Mouse (Mus musculus): ENCODE measurements around the gene Hace1. TPM values are rescaled to one million over a fixed set of nuclear protein-coding genes. Genes with fewer than 3 reads are reported as not detected.

Gene Hace1
- polyA plus RNA-seq, 1 experiment, result 11.2 TPM

GRCm38 (mm10) chr10:45694931-45695330, 117.3 kb downstream of the Hace1 start:
- no peak for DNase-seq
- Histone ChIP-seq H3K4me1 (ENCODE audit: control insufficient read depth, insufficient read depth, low read length) (no peaks in the 10 kb centered on the region), H3K4me3 (replicated peaks; ENCODE audit: extremely low read depth, low read depth, low read length) (no peak overlapping the region)
- no peak for TF ChIP-seq CTCF (IDR thresholded peaks at IDR 0.05; ENCODE audit: insufficient read depth, low read length)
- no peak for TF ChIP-seq POLR2A (IDR thresholded peaks at IDR 0.05; ENCODE audit: borderline replicate concordance, extremely low read depth, low read depth, low read length)

GRCm38 (mm10) chr10:45695522-45695921, 117.9 kb downstream of the Hace1 start:
- no peak overlapping the region for H3K4me3 ChIP-seq (replicated peaks; ENCODE audit: extremely low read depth, low read depth, low read length)
- DNase-seq, result no peak
- TF ChIP-seq CTCF (IDR thresholded peaks at IDR 0.05; ENCODE audit: insufficient read depth, low read length), result no peak
- TF ChIP-seq POLR2A (IDR thresholded peaks at IDR 0.05; ENCODE audit: borderline replicate concordance, extremely low read depth, low read depth, low read length), result no peak
- no peaks in the 10 kb centered on the region for H3K4me1 ChIP-seq (ENCODE audit: control insufficient read depth, insufficient read depth, low read length)
- WGBS, result 95% methylated on average over 1 of the region's 1 CpGs

- 81% methylated on average over 3 of the region's 3 CpGs for WGBS
- TF ChIP-seq CTCF (IDR thresholded peaks at IDR 0.05; ENCODE audit: insufficient read depth, low read length), result no peak
- no peak for TF ChIP-seq POLR2A (IDR thresholded peaks at IDR 0.05; ENCODE audit: borderline replicate concordance, extremely low read depth, low read depth, low read length)
- DNase-seq, result no peak
- no peaks in the 10 kb centered on the region for H3K4me1 ChIP-seq (ENCODE audit: control insufficient read depth, insufficient read depth, low read length)
- no peak overlapping the region for H3K4me3 ChIP-seq (replicated peaks; ENCODE audit: extremely low read depth, low read depth, low read length)
Observed at GRCm38 (mm10) chr10:45698930-45699329, 121.3 kb downstream of the Hace1 start.

- TF ChIP-seq CTCF (IDR thresholded peaks at IDR 0.05; ENCODE audit: insufficient read depth, low read length), result no peak
- TF ChIP-seq POLR2A (IDR thresholded peaks at IDR 0.05; ENCODE audit: borderline replicate concordance, extremely low read depth, low read depth, low read length), result no peak
- no peak for DNase-seq
- WGBS, result 53% methylated on average over 2 of the region's 2 CpGs
Observed at GRCm38 (mm10) chr10:45706849-45707248, 129.2 kb downstream of the Hace1 start.

GRCm38 (mm10) chr10:45710848-45711247, 133.2 kb downstream of the Hace1 start:
- TF ChIP-seq CTCF (IDR thresholded peaks at IDR 0.05; ENCODE audit: insufficient read depth, low read length) (no peak), POLR2A (IDR thresholded peaks at IDR 0.05; ENCODE audit: borderline replicate concordance, extremely low read depth, low read depth, low read length) (no peak)
- Histone ChIP-seq H3K4me3 (replicated peaks; ENCODE audit: extremely low read depth, low read depth, low read length) (no peak overlapping the region), H3K4me1 (ENCODE audit: control insufficient read depth, insufficient read depth, low read length) (no peaks in the 10 kb centered on the region)
- DNase-seq, result no peak
- 89% methylated on average over 3 of the region's 3 CpGs for WGBS

More at GRCm38 (mm10) chr10:45706849-45707248, 129.2 kb downstream of the Hace1 start:
- Histone ChIP-seq H3K4me3 (replicated peaks; ENCODE audit: extremely low read depth, low read depth, low read length) (no peak overlapping the region), H3K4me1 (ENCODE audit: control insufficient read depth, insufficient read depth, low read length) (no peaks in the 10 kb centered on the region)

GRCm38 (mm10) chr10:45711348-45711747, 133.7 kb downstream of the Hace1 start:
- Histone ChIP-seq H3K4me1 (ENCODE audit: control insufficient read depth, insufficient read depth, low read length) (no peaks in the 10 kb centered on the region), H3K4me3 (replicated peaks; ENCODE audit: extremely low read depth, low read depth, low read length) (no peak overlapping the region)
- 75% methylated on average over 4 of the region's 4 CpGs for WGBS
- DNase-seq, result no peak
- TF ChIP-seq CTCF (IDR thresholded peaks at IDR 0.05; ENCODE audit: insufficient read depth, low read length) (no peak), POLR2A (IDR thresholded peaks at IDR 0.05; ENCODE audit: borderline replicate concordance, extremely low read depth, low read depth, low read length) (no peak)

Other genes starting within 250 kb of the Hace1 start
- gene Bves, start 242.1 kb upstream of the Hace1 start, polyA plus RNA-seq (2012; rRNA removed), result 1.1 and 2.0 TPM in 2 replicates
- gene Lin28b, start 91.4 kb upstream of the Hace1 start, polyA plus RNA-seq (2012; rRNA removed), result not detected in 2 replicates

Data from lung, adult 2 months (tissue).